Mouse (Mus musculus) erythroblast, embryonic 14.5 days (primary cell): ENCODE measurements around the gene Secisbp2.

Experiments
- GATA1 ChIP-seq: IDR thresholded peaks from 2 replicates; pipeline ENCODE4 v1.6.1; 2012; ENCODE audit warnings: low read length, inconsistent platforms, mixed read lengths
- TAL1 ChIP-seq: IDR thresholded peaks from 3 replicates; pipeline ENCODE4 v1.6.1; 2012; ENCODE audit warnings: low read length, inconsistent platforms, mixed read lengths

GRCm38 (mm10) chr13:51723114-51723513 lies 71.6 kb downstream of the Secisbp2 start:
- no peak for TF ChIP-seq GATA1
- no peak for TF ChIP-seq TAL1
